Mouse (Mus musculus): ENCODE data around the gene Sowaha. TPM values are rescaled to one million over a fixed set of nuclear protein-coding genes. Genes with fewer than 3 reads are reported as not detected.

Sowaha gene
- polyA plus RNA-seq (2014; fragmentation: Nextera tagmentation; extraction: Ambion mirVana), result 0.12 and 0.17 TPM in 2 replicates

- ATAC-seq (ENCODE audit: insufficient read depth, low FRiP score, low TSS enrichment) (no peak; the same call in 1 of the 2 replicates), DNase-seq (ENCODE audit: low spot score) (peak; percentile 41)
- H3K36me3 ChIP-seq (ENCODE audit: control insufficient read depth, insufficient read depth, low read length), result no peaks in the 10 kb centered on the region
- peaks cover 48% of the 10 kb centered on the region for H3K27me3 ChIP-seq (ENCODE audit: control insufficient read depth, insufficient read depth, low read length)
- peak within 1 kb of the TSS; percentile 35 for H3K4me3 ChIP-seq (ENCODE audit: low read depth, low read length)
- H3K4me1 ChIP-seq (ENCODE audit: control insufficient read depth, insufficient read depth, low read length), result peaks cover 4% of the 10 kb centered on the region
- H3K4me2 ChIP-seq (ENCODE audit: low read depth), result peak within 1 kb of the TSS; percentile 44
- no peaks in the 10 kb centered on the region for H3K9me3 ChIP-seq (ENCODE audit: control insufficient read depth, low read length)
- no peak within 1 kb of the TSS for H3K27ac ChIP-seq (ENCODE audit: low read depth, low read length)
- H3K9ac ChIP-seq (ENCODE audit: low read length), result peak within 1 kb of the TSS; percentile 32; the same call in 1 of the 2 replicates
- 3% methylated on average over 40 of the region's 40 CpGs for WGBS
These were observed at the start of gene Sowaha, which contains the start of gene Gm9945 for GRCm38 (mm10) chr11:53479783-53480301. Gene Sowaha, minus strand, starts transcription at chr11:53480274. Gene Gm9945, plus strand, starts transcription at chr11:53480166.

- WGBS, result 76% methylated on average over 6 of the region's 6 CpGs
- Histone ChIP-seq H3K4me2 (ENCODE audit: low read depth) (no peak overlapping the region), H3K27me3 (ENCODE audit: control insufficient read depth, insufficient read depth, low read length) (no peaks in the 10 kb centered on the region), H3K9me3 (ENCODE audit: control insufficient read depth, low read length) (no peaks in the 10 kb centered on the region), H3K27ac (ENCODE audit: low read depth, low read length) (no peak overlapping the region), H3K36me3 (ENCODE audit: control insufficient read depth, insufficient read depth, low read length) (no peaks in the 10 kb centered on the region), H3K9ac (ENCODE audit: low read length) (no peak overlapping the region), H3K4me3 (ENCODE audit: low read depth, low read length) (no peak overlapping the region), H3K4me1 (ENCODE audit: control insufficient read depth, insufficient read depth, low read length) (no peaks in the 10 kb centered on the region)
- no peak for DNase-seq (ENCODE audit: low spot score)
- ATAC-seq (ENCODE audit: insufficient read depth, low FRiP score, low TSS enrichment), result no peak
These were observed 49.1 kb upstream of the Sowaha start for GRCm38 (mm10) chr11:53529253-53529557.

- no peaks in the 10 kb centered on the region for H3K36me3 ChIP-seq (ENCODE audit: control insufficient read depth, insufficient read depth, low read length)
- 54% methylated on average over 9 of the region's 9 CpGs for WGBS
- H3K4me3 ChIP-seq (ENCODE audit: low read depth, low read length), result no peak overlapping the region
- H3K4me1 ChIP-seq (ENCODE audit: control insufficient read depth, insufficient read depth, low read length), result no peaks in the 10 kb centered on the region; the same call in 1 of the 2 replicates
- no peaks in the 10 kb centered on the region for H3K27me3 ChIP-seq (ENCODE audit: control insufficient read depth, insufficient read depth, low read length)
- H3K9ac ChIP-seq (ENCODE audit: low read length), result no peak overlapping the region
- H3K9me3 ChIP-seq (ENCODE audit: control insufficient read depth, low read length), result no peaks in the 10 kb centered on the region
- DNase-seq (ENCODE audit: low spot score) (no peak), ATAC-seq (ENCODE audit: insufficient read depth, low FRiP score, low TSS enrichment) (no peak)
- H3K27ac ChIP-seq (ENCODE audit: low read depth, low read length), result no peak overlapping the region
- H3K4me2 ChIP-seq (ENCODE audit: low read depth), result no peak overlapping the region
These were observed 48.6 kb upstream of the Sowaha start for GRCm38 (mm10) chr11:53528397-53529252.

- no peak overlapping the region for H3K9ac ChIP-seq (ENCODE audit: low read length)
- no peaks in the 10 kb centered on the region for H3K27me3 ChIP-seq (ENCODE audit: control insufficient read depth, insufficient read depth, low read length)
- no peak overlapping the region for H3K4me2 ChIP-seq (ENCODE audit: low read depth)
- WGBS, result 63% methylated on average over 4 of the region's 4 CpGs
- H3K36me3 ChIP-seq (ENCODE audit: control insufficient read depth, insufficient read depth, low read length), result no peaks in the 10 kb centered on the region
- no peak overlapping the region for H3K4me3 ChIP-seq (ENCODE audit: low read depth, low read length)
- no peak for DNase-seq (ENCODE audit: low spot score)
- no peak for ATAC-seq (ENCODE audit: insufficient read depth, low FRiP score, low TSS enrichment)
- H3K4me1 ChIP-seq (ENCODE audit: control insufficient read depth, insufficient read depth, low read length), result peaks cover 8% of the 10 kb centered on the region
- H3K9me3 ChIP-seq (ENCODE audit: control insufficient read depth, low read length), result no peaks in the 10 kb centered on the region
- H3K27ac ChIP-seq (ENCODE audit: low read depth, low read length), result no peak overlapping the region
These were observed 45.4 kb upstream of the Sowaha start for GRCm38 (mm10) chr11:53525461-53525860.

GRCm38 (mm10) chr11:53524905-53525304 lies 44.8 kb upstream of the Sowaha start:
- 82% methylated on average over 6 of the region's 6 CpGs for WGBS
- H3K27me3 ChIP-seq (ENCODE audit: control insufficient read depth, insufficient read depth, low read length), result no peaks in the 10 kb centered on the region
- no peak overlapping the region for H3K9ac ChIP-seq (ENCODE audit: low read length)
- peaks cover 10% of the 10 kb centered on the region for H3K4me1 ChIP-seq (ENCODE audit: control insufficient read depth, insufficient read depth, low read length)
- DNase-seq (ENCODE audit: low spot score) (no peak), ATAC-seq (ENCODE audit: insufficient read depth, low FRiP score, low TSS enrichment) (no peak)
- no peaks in the 10 kb centered on the region for H3K36me3 ChIP-seq (ENCODE audit: control insufficient read depth, insufficient read depth, low read length)
- no peaks in the 10 kb centered on the region for H3K9me3 ChIP-seq (ENCODE audit: control insufficient read depth, low read length)
- no peak overlapping the region for H3K27ac ChIP-seq (ENCODE audit: low read depth, low read length)
- no peak overlapping the region for H3K4me2 ChIP-seq (ENCODE audit: low read depth)
- no peak overlapping the region for H3K4me3 ChIP-seq (ENCODE audit: low read depth, low read length)

GRCm38 (mm10) chr11:53523545-53524405 lies 43.7 kb upstream of the Sowaha start:
- no peak for ATAC-seq (ENCODE audit: insufficient read depth, low FRiP score, low TSS enrichment)
- H3K9ac ChIP-seq (ENCODE audit: low read length), result no peak overlapping the region
- no peak overlapping the region for H3K27ac ChIP-seq (ENCODE audit: low read depth, low read length)
- DNase-seq (ENCODE audit: low spot score), result no peak
- no peaks in the 10 kb centered on the region for H3K36me3 ChIP-seq (ENCODE audit: control insufficient read depth, insufficient read depth, low read length)
- H3K4me3 ChIP-seq (ENCODE audit: low read depth, low read length), result no peak overlapping the region
- peaks cover 14% of the 10 kb centered on the region for H3K4me1 ChIP-seq (ENCODE audit: control insufficient read depth, insufficient read depth, low read length)
- 75% methylated on average over 14 of the region's 14 CpGs for whole genome bisulfite sequencing
- no peaks in the 10 kb centered on the region for H3K9me3 ChIP-seq (ENCODE audit: control insufficient read depth, low read length)
- no peaks in the 10 kb centered on the region for H3K27me3 ChIP-seq (ENCODE audit: control insufficient read depth, insufficient read depth, low read length)
- no peak overlapping the region for H3K4me2 ChIP-seq (ENCODE audit: low read depth)

GRCm38 (mm10) chr11:53522930-53523329 lies 42.9 kb upstream of the Sowaha start:
- Histone ChIP-seq H3K27me3 (ENCODE audit: control insufficient read depth, insufficient read depth, low read length) (no peaks in the 10 kb centered on the region), H3K36me3 (ENCODE audit: control insufficient read depth, insufficient read depth, low read length) (no peaks in the 10 kb centered on the region), H3K4me3 (ENCODE audit: low read depth, low read length) (no peak overlapping the region), H3K9me3 (ENCODE audit: control insufficient read depth, low read length) (no peaks in the 10 kb centered on the region), H3K9ac (ENCODE audit: low read length) (no peak overlapping the region), H3K4me2 (ENCODE audit: low read depth) (no peak overlapping the region), H3K4me1 (ENCODE audit: control insufficient read depth, insufficient read depth, low read length) (peaks cover 14% of the 10 kb centered on the region), H3K27ac (ENCODE audit: low read depth, low read length) (no peak overlapping the region)
- ATAC-seq (ENCODE audit: insufficient read depth, low FRiP score, low TSS enrichment) (no peak), DNase-seq (ENCODE audit: low spot score) (no peak)
- 62% methylated on average over 9 of the region's 9 CpGs for WGBS

GRCm38 (mm10) chr11:53522362-53522761 lies 42.3 kb upstream of the Sowaha start:
- WGBS, result 92% methylated on average over 3 of the region's 3 CpGs
- H3K4me1 ChIP-seq (ENCODE audit: control insufficient read depth, insufficient read depth, low read length), result peaks cover 14% of the 10 kb centered on the region
- H3K9ac ChIP-seq (ENCODE audit: low read length), result no peak overlapping the region
- ATAC-seq (ENCODE audit: insufficient read depth, low FRiP score, low TSS enrichment) (no peak), DNase-seq (ENCODE audit: low spot score) (no peak)
- H3K9me3 ChIP-seq (ENCODE audit: control insufficient read depth, low read length), result no peaks in the 10 kb centered on the region
- H3K4me2 ChIP-seq (ENCODE audit: low read depth), result no peak overlapping the region
- H3K36me3 ChIP-seq (ENCODE audit: control insufficient read depth, insufficient read depth, low read length), result no peaks in the 10 kb centered on the region
- H3K27me3 ChIP-seq (ENCODE audit: control insufficient read depth, insufficient read depth, low read length), result no peaks in the 10 kb centered on the region
- no peak overlapping the region for H3K27ac ChIP-seq (ENCODE audit: low read depth, low read length)
- no peak overlapping the region for H3K4me3 ChIP-seq (ENCODE audit: low read depth, low read length)

Data from neural tube, embryonic 11.5 days (tissue).